Mouse (Mus musculus) embryonic facial prominence, embryonic 14.5 days (tissue): Measurements from ENCODE around the gene Prss45. TPM values are rescaled to one million over a fixed set of nuclear protein-coding genes. Genes with fewer than 3 reads are reported as not detected.

ENCODE experiments used
- ATAC-seq: fragments of 200-750 bp; cut with Nextera tagmentation; 2 replicates; pipeline ENCODE4 v1.8.0; 2017; ENCODE audit warnings: low read depth, moderate number of reproducible peaks, moderate TSS enrichment
- DNase-seq: peaks from one replicate; pipeline ENCODE4 v3.0.0-alpha.2; 2015; ENCODE audit warnings: low spot score
- H3K27ac ChIP-seq: fragments of 300-500 bp; sonication (generic); replicated peaks from 2 replicates; pipeline ENCODE4 v1.5.1; 2014; ENCODE audit warnings: low read depth, mild to moderate bottlenecking, low read length, moderate library complexity
- H3K27me3 ChIP-seq: fragments of 300-500 bp; sonication (generic); replicated peaks from 2 replicates; pipeline ENCODE4 v1.6.1; 2014; ENCODE audit warnings: low read length; ENCODE audit not compliant: control insufficient read depth, insufficient read depth
- H3K36me3 ChIP-seq: fragments of 300-500 bp; sonication (generic); 2 replicates; pipeline ENCODE4 v1.6.1; 2014; ENCODE audit warnings: low read length, mixed read lengths; ENCODE audit not compliant: control insufficient read depth, insufficient read depth
- H3K4me1 ChIP-seq: fragments of 300-500 bp; sonication (generic); 2 replicates; pipeline ENCODE4 v1.6.1; 2014; ENCODE audit warnings: antibody characterized with exemption, low read length; ENCODE audit not compliant: control insufficient read depth, insufficient read depth
- H3K4me2 ChIP-seq: fragments of 300-500 bp; sonication (generic); 2 replicates; pipeline ENCODE4 v1.6.1; 2014; ENCODE audit warnings: low read depth, mild to moderate bottlenecking, low read length, moderate library complexity, mixed read lengths
- H3K4me3 ChIP-seq: fragments of 300-500 bp; sonication (generic); 2 replicates; pipeline ENCODE4 v1.5.1; 2014; ENCODE audit warnings: low read depth, mild to moderate bottlenecking, low read length
- H3K9ac ChIP-seq: fragments of 300-500 bp; sonication (generic); 2 replicates; pipeline ENCODE4 v1.6.1; 2014; ENCODE audit warnings: low read depth, mild to moderate bottlenecking, low read length, moderate library complexity, mixed read lengths
- H3K9me3 ChIP-seq: fragments of 300-500 bp; sonication (generic); 2 replicates; pipeline ENCODE4 v1.6.1; 2016; ENCODE audit warnings: low read length; ENCODE audit not compliant: control insufficient read depth
- WGBS: fragments of 180-500 bp; shearing (Covaris S2); extraction: QIAGEN DNeasy Blood & Tissue Kit; methylation state at CpG from one replicate; pipeline ENCODE4 v1.1.7; 2014; 5-methylcytosine and 5-hydroxymethylcytosine counted together
- polyA plus RNA-seq: library from polyadenylated mRNA; unstranded; fragments of >200 nt; fragmentation: Nextera tagmentation; extraction: Ambion mirVana; gene quantifications from 2 replicates; pipeline ENCODE4 v1.2.1, GENCODE M21; 2014

Prss45 gene
- 0.17 TPM in 1 of 2 replicates, not detected in the other for polyA plus RNA-seq

GRCm38 (mm10) chr9:110834411-110834810 lies at the start of gene Prss45:
Prss45 (plus strand) TSS chr9:110834588.
- H3K27ac ChIP-seq, result no peak within 1 kb of the TSS
- no peak within 1 kb of the TSS for H3K4me2 ChIP-seq
- H3K9me3 ChIP-seq, result no peaks in the 10 kb centered on the region
- H3K9ac ChIP-seq, result no peak within 1 kb of the TSS
- no peaks in the 10 kb centered on the region for H3K27me3 ChIP-seq
- H3K4me1 ChIP-seq, result no peaks in the 10 kb centered on the region
- no peaks in the 10 kb centered on the region for H3K36me3 ChIP-seq
- ATAC-seq (no peak), DNase-seq (no peak)
- 76% methylated on average over 19 of the region's 19 CpGs for WGBS
- H3K4me3 ChIP-seq, result no peak within 1 kb of the TSS

GRCm38 (mm10) chr9:110788169-110788568 lies 46.2 kb upstream of the Prss45 start:
- Histone ChIP-seq H3K9me3 (no peaks in the 10 kb centered on the region), H3K27ac (no peak overlapping the region), H3K4me2 (no peak overlapping the region), H3K36me3 (no peaks in the 10 kb centered on the region), H3K4me3 (no peak overlapping the region), H3K27me3 (no peaks in the 10 kb centered on the region), H3K9ac (no peak overlapping the region), H3K4me1 (no peaks in the 10 kb centered on the region)
- ATAC-seq (no peak), DNase-seq (no peak)
- 83% methylated on average over 3 of the region's 3 CpGs for WGBS

DNA sequence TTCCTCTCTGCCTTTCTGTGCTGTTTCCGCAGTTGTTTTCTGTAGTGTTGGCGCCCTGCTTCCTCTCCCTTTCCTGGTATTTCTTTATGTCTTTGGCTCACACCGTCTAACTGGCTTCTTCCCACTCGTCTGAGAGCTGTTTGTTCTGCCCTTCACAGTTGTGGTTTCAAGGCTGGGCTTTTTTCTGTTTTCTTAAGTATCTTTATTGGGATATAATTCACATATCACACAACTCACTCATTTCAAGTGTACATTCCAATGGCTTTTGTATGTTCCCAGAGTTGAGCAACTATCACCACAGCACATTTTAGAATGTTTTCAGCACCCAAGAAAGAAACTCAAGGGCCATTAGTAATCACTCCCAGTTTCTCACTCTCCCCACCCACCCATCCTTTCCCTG lies 43.9 kb upstream of the Prss45 start:
- ATAC-seq (no peak), DNase-seq (no peak)
- H3K27me3 ChIP-seq, result no peaks in the 10 kb centered on the region
- H3K4me3 ChIP-seq, result no peak overlapping the region
- 69% methylated on average over 4 of the region's 4 CpGs for WGBS
- H3K9ac ChIP-seq, result no peak overlapping the region
- H3K27ac ChIP-seq, result no peak overlapping the region
- H3K36me3 ChIP-seq, result no peaks in the 10 kb centered on the region
- H3K4me2 ChIP-seq, result no peak overlapping the region
- H3K4me1 ChIP-seq, result no peaks in the 10 kb centered on the region
- no peaks in the 10 kb centered on the region for H3K9me3 ChIP-seq

- no peaks in the 10 kb centered on the region for H3K9me3 ChIP-seq
- H3K36me3 ChIP-seq, result no peaks in the 10 kb centered on the region
- no peak overlapping the region for H3K4me2 ChIP-seq
- H3K9ac ChIP-seq, result no peak overlapping the region
- ATAC-seq (no peak), DNase-seq (no peak)
- H3K4me1 ChIP-seq, result no peaks in the 10 kb centered on the region
- H3K4me3 ChIP-seq, result no peak overlapping the region
- no peak overlapping the region for H3K27ac ChIP-seq
- WGBS, result 84% methylated on average over 10 of the region's 10 CpGs
- no peaks in the 10 kb centered on the region for H3K27me3 ChIP-seq
Measured at GRCm38 (mm10) chr9:110797013-110797412, 37.4 kb upstream of the Prss45 start.

- DNase-seq (no peak), ATAC-seq (no peak)
- no peak within 1 kb of the TSS for H3K9ac ChIP-seq
- no peak within 1 kb of the TSS for H3K4me2 ChIP-seq
- H3K27ac ChIP-seq, result no peak within 1 kb of the TSS
- no peaks in the 10 kb centered on the region for H3K9me3 ChIP-seq
- H3K27me3 ChIP-seq, result no peaks in the 10 kb centered on the region
- no peak within 1 kb of the TSS for H3K4me3 ChIP-seq
- H3K36me3 ChIP-seq, result no peaks in the 10 kb centered on the region
- H3K4me1 ChIP-seq, result no peaks in the 10 kb centered on the region
- WGBS, result 91% methylated on average over 14 of the region's 14 CpGs
Measured at GRCm38 (mm10) chr9:110797866-110798265, 36.5 kb upstream of the Prss45 start, which contains the start of gene Prss42. Prss42 (plus strand) TSS chr9:110798166.

GRCm38 (mm10) chr9:110800834-110801479 lies 33.4 kb upstream of the Prss45 start:
- DNase-seq, result no peak
- Histone ChIP-seq H3K27me3 (no peaks in the 10 kb centered on the region), H3K9me3 (no peaks in the 10 kb centered on the region), H3K4me1 (no peaks in the 10 kb centered on the region), H3K9ac (no peak overlapping the region), H3K36me3 (no peaks in the 10 kb centered on the region), H3K4me2 (no peak overlapping the region), H3K27ac (no peak overlapping the region), H3K4me3 (no peak overlapping the region)
- 90% methylated on average over 8 of the region's 8 CpGs for WGBS
- ATAC-seq, result no peak

- Histone ChIP-seq H3K27me3 (no peaks in the 10 kb centered on the region), H3K27ac (no peak overlapping the region), H3K9ac (no peak overlapping the region), H3K9me3 (no peaks in the 10 kb centered on the region), H3K4me2 (no peak overlapping the region), H3K36me3 (no peaks in the 10 kb centered on the region), H3K4me1 (no peaks in the 10 kb centered on the region), H3K4me3 (no peak overlapping the region)
- DNase-seq (no peak), ATAC-seq (no peak)
- WGBS, result 69% methylated on average over 4 of the region's 4 CpGs
Measured at GRCm38 (mm10) chr9:110803294-110803693, 31.1 kb upstream of the Prss45 start.

- 66% methylated on average over 4 of the region's 4 CpGs for WGBS
- Histone ChIP-seq H3K9me3 (no peaks in the 10 kb centered on the region), H3K4me3 (no peak overlapping the region), H3K4me2 (no peak overlapping the region), H3K27me3 (no peaks in the 10 kb centered on the region), H3K36me3 (no peaks in the 10 kb centered on the region), H3K4me1 (no peaks in the 10 kb centered on the region), H3K27ac (no peak overlapping the region), H3K9ac (no peak overlapping the region)
- ATAC-seq (no peak), DNase-seq (no peak)
Measured at GRCm38 (mm10) chr9:110810051-110810450, 24.3 kb upstream of the Prss45 start.

DNA sequence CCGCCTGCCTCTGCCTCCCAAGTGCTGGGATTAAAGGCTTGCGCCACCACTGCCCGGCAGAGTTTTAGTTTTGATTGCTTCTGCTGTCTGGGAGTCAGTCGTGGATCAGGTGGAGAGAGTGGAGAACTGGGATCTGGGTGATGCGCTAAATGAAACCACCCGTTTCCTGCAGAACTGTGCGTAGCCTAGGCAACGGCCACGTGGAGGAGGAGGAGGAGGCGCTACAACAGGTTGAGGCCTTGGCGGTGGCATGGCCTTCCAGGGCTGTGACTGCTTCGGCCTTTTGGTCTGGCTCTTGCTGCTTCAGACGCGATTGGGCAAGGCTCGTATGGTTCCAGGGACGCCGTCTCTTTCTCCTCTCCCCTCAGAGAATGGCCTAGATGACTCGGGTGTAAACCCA lies 20.6 kb upstream of the Prss45 start, which contains the start of gene Prss44:
Prss44 (plus strand) TSS at position 206 of the 400 bp plus-strand sequence.
- H3K27me3 ChIP-seq, result no peaks in the 10 kb centered on the region
- H3K9ac ChIP-seq, result no peak within 1 kb of the TSS
- no peaks in the 10 kb centered on the region for H3K36me3 ChIP-seq
- no peak within 1 kb of the TSS for H3K4me2 ChIP-seq
- no peak within 1 kb of the TSS for H3K4me3 ChIP-seq
- 59% methylated on average over 17 of the region's 18 CpGs for WGBS
- no peak for ATAC-seq
- H3K27ac ChIP-seq, result no peak within 1 kb of the TSS
- H3K4me1 ChIP-seq, result no peaks in the 10 kb centered on the region
- DNase-seq, result no peak
- no peaks in the 10 kb centered on the region for H3K9me3 ChIP-seq
